Mouse (Mus musculus) fat pad, adult 2 months (tissue): Measurements from ENCODE around the gene Ccdc38.
"Not testable (repeated sequence)": the region's sequence is repeated elsewhere in the genome, so short reads cannot be mapped to it uniquely, and the experiment has no call there.

ENCODE experiments used
- DNase-seq: peaks from one replicate; pipeline ENCODE4 v3.0.0-alpha.2; 2011; ENCODE audit warnings: low read depth, low spot score; ENCODE audit errors: extremely low read depth

The Ccdc38 gene

DNA sequence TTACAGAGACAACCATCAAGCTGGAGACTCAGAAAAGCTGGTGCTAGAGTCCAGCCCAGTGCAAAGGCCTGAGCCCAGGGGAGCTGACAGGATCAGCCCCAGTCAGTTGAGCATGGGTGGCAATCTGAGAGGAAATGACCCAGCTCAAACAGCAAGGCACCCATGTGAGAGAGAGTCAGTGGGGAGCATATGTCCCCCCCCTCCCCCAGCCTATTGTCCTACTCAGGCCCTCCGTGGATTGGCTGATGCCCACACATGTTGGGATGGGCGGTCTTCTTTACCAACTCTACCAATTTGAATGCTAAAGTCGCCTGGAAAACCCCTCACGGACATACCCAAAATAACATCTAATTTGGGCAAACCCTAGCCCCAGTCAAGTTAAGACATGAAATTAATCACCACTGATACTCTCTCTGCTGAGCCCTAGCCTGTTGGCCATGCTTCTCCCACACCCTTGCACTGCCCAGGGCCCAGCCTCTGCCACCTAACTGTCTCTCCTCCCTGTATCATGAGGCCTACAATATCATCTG lies 7.4 kb downstream of the Ccdc38 start:
- DNase-seq = no peak

- DNase-seq = no peak
Observed at GRCm38 (mm10) chr10:93548991-93549390, 8.6 kb downstream of the Ccdc38 start.

DNA sequence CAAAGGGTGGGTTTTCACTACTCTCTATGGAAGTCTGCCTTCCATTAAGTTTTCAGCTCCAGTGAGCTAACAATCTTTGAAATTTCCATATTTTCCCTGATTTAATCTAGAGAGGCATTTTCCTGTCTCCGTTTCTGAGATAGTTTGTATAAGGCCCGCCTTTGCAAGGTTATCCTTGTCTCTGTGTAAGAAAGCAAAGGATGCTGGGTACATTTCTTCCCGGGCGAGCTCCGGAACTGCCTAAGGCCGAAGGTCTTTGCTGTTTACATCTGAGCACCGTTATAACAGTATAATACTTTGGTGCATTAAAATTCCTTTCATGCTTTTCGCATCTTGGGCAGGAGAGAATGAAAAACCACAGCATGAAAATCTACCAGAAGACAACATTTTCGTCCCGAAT lies 9.4 kb downstream of the Ccdc38 start:
- DNase-seq = no peak

GRCm38 (mm10) chr10:93552596-93552995 lies 12.2 kb downstream of the Ccdc38 start:
- no peak for DNase-seq

DNA sequence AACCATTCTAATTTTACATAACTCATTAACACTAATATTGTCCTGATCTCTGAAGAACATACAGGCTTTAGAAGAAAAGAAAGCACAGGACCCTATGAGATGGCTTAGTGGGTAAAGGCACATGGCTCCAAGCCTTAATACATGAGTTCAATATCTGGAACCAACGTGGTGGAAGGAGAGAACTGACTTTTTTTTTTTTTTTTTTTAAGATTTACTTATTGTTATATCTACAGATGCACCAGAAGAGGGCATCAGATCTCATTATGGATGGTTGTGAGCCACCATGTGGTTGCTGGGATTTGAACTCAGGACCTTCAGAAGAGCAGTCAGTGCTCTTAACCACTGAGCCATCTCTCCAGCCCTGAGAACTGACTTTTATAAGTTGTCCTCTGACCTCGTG lies 17.5 kb downstream of the Ccdc38 start:
- DNase-seq = not testable (repeated sequence)

GRCm38 (mm10) chr10:93559786-93560185 lies 19.4 kb downstream of the Ccdc38 start:
- no peak for DNase-seq

GRCm38 (mm10) chr10:93564518-93565090 lies 24.2 kb downstream of the Ccdc38 start:
- DNase-seq = no peak

- DNase-seq = no peak
Observed at GRCm38 (mm10) chr10:93567066-93567465, 26.6 kb downstream of the Ccdc38 start.

DNA sequence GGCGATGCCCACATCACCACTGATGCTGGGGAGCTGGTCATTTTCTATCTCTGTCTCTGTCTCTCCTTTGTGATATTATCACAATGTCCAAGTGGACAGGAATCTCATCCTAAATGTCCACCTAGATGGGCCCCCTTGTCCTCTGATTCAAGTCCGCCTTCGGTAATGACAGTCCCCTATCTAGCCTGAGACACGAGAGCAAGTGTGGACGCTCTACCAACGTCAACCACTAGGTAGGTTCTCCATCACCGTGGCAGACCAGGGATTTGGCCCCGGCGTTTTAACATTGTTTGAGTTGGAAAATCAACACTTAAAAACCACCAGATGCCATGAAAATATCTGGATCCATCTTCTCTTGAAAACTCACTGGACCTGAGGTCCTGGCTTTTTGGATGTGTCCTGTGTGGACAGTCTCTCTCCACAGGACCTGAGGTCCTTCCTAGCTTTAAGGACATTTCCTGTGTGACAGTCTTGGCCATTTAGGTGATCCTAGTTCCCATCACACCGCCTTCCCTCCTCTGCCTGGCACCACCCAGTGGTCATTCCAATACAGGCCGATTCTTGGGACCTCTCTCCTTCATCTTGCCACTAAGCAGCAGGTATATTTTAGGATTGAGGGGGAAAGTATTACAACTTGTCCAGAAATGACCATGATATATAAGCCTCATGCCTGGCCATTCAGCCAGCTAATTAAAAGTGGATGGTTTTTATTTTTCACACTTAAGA lies 27.6 kb downstream of the Ccdc38 start:
- DNase-seq = no peak

GRCm38 (mm10) chr10:93568671-93569070 lies 28.2 kb downstream of the Ccdc38 start:
- no peak for DNase-seq

DNA sequence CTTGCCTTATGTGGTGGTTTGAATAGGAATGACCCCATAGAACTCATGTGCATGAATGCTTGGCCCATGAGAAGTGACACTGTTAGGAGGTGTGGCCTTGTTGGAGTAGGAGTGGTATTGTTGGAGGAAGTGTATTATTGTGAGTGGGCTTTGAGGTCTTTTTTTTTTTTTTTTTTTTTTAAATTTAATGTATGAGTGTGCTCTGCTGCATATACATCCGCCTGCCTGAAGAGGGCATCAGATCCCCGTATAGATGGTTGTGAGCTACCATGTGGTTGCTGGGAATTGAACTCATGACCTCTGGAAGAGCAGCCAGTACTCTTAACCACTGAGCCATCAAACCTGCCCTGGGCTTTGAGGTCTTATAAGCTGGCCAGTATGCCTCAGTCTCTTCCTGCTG lies 31.8 kb downstream of the Ccdc38 start:
- DNase-seq = no peak

DNA sequence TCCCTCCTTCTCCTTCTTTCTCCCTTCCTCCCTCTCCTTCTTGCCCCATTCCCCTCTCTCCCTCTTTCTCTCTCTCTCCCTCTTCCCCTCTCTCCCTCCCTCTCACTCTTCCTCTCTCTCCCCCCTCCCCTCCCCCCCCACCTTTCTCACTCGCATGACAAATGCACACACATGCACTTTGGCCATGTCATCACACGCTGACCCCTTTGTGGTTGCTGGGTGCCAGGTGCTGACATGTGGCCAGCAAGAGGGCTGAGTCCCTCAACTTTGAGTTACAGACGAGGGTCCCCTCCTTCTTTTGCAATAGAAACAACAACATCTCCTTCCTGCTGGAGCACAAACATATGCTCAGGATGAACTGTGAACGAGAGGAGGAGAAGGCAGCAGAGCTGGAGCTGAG lies 34.5 kb downstream of the Ccdc38 start:
- no peak for DNase-seq

- no peak for DNase-seq
Observed at GRCm38 (mm10) chr10:93575960-93576359, 35.5 kb downstream of the Ccdc38 start.

- DNase-seq = no peak
Observed at GRCm38 (mm10) chr10:93577271-93577886, 36.9 kb downstream of the Ccdc38 start.

GRCm38 (mm10) chr10:93588796-93589195 lies 48.4 kb downstream of the Ccdc38 start:
- no peak for DNase-seq

DNA sequence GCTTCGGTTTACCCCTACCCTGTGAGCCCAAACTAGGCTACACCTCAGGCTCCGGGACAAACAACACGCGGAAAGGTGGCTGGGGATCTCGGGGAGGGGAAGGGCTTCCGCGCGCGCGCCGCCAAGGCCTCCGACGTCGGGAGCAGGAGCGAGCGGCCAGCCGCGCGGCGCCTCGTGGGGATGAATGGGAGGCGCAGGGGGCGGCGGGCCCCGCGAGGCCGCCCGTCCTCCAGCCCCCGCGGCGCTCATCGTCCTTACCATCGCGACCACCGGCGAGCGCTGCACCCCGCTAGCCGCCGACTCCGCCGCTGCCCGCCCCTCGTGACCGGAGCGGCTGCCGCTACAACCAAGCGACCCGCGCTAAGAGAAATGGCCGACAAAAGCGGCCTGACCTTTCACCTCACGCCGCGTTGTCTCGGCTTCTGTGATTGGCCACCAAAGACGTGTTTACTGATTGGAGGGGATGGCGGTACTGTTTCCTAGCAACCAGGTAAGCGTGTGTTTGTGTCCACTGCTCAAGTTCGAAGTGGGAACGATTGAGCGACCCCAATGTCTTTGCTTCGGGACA lies 48.9 kb downstream of the Ccdc38 start, which contains the start of gene Snrpf:
TSS of gene Snrpf (minus strand) at position 426 of the 568 bp plus-strand sequence.
- DNase-seq = peak; percentile 49

DNA sequence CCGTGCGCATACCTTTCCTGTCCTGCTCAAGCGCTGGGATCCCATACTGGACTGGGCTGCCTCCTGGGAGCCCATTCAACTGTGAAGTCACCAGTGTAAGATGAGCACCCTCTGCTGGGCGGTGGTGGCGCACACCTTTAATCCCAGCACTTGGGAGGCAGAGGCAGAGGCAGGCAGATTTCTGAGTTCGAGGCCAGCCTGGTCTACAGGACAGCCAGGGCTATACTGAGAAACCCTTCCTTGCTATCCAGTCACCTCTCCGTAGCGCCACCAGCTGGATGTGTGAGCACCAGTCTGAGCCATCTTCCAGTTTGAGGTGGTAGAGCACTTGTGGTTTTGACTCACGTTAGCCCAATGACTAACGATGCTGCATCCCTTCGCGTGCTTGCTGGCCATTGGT lies 52.0 kb downstream of the Ccdc38 start:
- no peak for DNase-seq

DNA sequence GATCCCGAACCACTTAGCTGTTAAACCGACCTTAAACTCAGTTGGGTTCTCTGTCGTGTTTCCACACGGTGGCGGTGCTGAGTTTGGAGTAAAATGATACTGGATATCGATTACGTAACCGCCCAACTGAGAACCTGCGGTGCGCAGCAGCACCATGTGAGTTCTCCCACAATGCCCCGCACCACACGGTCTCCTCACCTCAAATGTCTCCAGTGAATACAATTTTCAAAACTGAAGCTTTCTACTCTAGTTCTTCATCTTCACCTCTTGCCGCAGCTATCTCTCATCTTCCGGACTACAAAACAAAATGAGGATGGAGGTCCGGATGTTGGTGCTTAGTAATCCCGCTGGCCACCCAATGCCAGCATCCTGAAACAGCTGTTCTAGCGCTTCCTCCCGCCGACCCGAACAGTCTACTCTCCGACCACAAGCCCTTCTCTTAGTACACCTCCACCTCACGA lies 53.6 kb downstream of the Ccdc38 start:
- no peak for DNase-seq

GRCm38 (mm10) chr10:93595831-93596230 lies 55.4 kb downstream of the Ccdc38 start:
- DNase-seq = peak; percentile 39

DNA sequence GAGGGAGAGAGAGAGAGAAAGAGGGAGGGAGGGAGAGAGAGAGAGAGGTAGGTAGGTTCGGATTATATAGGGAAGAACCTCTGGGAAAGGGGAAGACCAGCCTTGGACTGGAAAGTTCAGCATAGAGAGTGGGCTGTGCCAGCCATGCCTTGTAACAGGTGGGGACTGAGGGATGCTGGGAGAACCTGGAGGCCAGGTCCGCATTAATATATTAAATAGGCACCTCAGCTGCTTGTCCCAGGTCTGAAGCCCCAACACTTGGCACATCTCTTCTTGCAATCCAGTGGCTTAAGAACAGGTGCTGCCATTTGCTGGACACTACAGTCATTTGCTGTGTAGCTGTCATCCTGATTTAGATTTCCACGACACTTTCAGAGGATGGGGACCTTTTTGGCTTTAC lies 56.2 kb downstream of the Ccdc38 start:
- DNase-seq = no peak

DNA sequence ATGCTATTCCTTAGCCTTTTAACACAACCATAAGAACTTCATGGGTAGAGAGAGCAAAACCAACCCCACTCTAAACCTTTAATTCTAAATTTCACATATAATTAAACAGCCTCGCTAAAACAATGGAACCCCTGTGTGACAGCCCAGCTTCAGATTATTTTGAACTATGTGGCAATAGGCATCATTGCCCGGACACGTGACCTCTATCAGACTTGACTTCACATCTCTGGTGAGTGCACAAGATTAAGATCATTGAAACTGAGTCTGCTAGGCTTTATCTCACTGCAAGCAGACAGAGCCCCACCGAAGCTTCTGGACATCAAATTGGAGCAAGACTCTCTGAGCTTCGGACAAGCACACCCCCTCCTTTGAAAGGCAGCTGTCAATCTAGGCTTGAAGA lies 61.9 kb downstream of the Ccdc38 start:
- no peak for DNase-seq

GRCm38 (mm10) chr10:93603256-93603655 lies 62.8 kb downstream of the Ccdc38 start:
- no peak for DNase-seq
